Mouse (Mus musculus) stomach, embryonic 14.5 days (tissue): ENCODE data around the gene Dst. TPM values are rescaled to one million over a fixed set of nuclear protein-coding genes. Genes with fewer than 3 reads are reported as not detected.

ENCODE experiments used
- ATAC-seq: fragments of 200-750 bp; cut with Nextera tagmentation; 2 replicates; pipeline ENCODE4 v1.8.0; 2017; ENCODE audit warnings: low read depth, moderate TSS enrichment; ENCODE audit not compliant: insufficient number of reproducible peaks, insufficient read depth, low FRiP score
- H3K27ac ChIP-seq: fragments of 300-500 bp; sonication (generic); 2 replicates; pipeline ENCODE4 v1.5.1; 2014; ENCODE audit warnings: mild to moderate bottlenecking, low read length, moderate library complexity, mixed read lengths
- H3K27me3 ChIP-seq: fragments of 300-500 bp; sonication (generic); 2 replicates; pipeline ENCODE4 v1.6.1; 2014; ENCODE audit warnings: low read length, control low read depth, mixed read lengths; ENCODE audit not compliant: control insufficient read depth, insufficient read depth
- H3K36me3 ChIP-seq: fragments of 300-500 bp; sonication (generic); 2 replicates; pipeline ENCODE4 v1.6.1; 2014; ENCODE audit warnings: mild to moderate bottlenecking, control low read depth, low read length, moderate library complexity, mixed read lengths; ENCODE audit not compliant: control insufficient read depth, insufficient read depth
- H3K4me1 ChIP-seq: fragments of 300-500 bp; sonication (generic); 2 replicates; pipeline ENCODE4 v1.6.1; 2014; ENCODE audit warnings: low read length, control low read depth, mixed read lengths; ENCODE audit not compliant: control insufficient read depth, insufficient read depth
- H3K4me2 ChIP-seq: fragments of 300-500 bp; sonication (generic); replicated peaks from 2 replicates; pipeline ENCODE4 v1.6.1; 2014; ENCODE audit warnings: low read depth, low read length, control low read depth
- H3K4me3 ChIP-seq: fragments of 300-500 bp; sonication (generic); 2 replicates; pipeline ENCODE4 v1.5.1; 2014; ENCODE audit warnings: low read depth, low read length, control low read depth
- H3K9ac ChIP-seq: fragments of 300-500 bp; sonication (generic); replicated peaks from 2 replicates; pipeline ENCODE4 v1.6.1; 2014; ENCODE audit warnings: low read depth, mild to moderate bottlenecking, control low read depth, low read length, moderate library complexity, mixed read lengths
- H3K9me3 ChIP-seq: fragments of 300-500 bp; sonication (generic); 2 replicates; pipeline ENCODE4 v1.6.1; 2016; ENCODE audit warnings: low read depth, low read length, control low read depth; ENCODE audit not compliant: control insufficient read depth
- WGBS: fragments of 180-500 bp; shearing (Covaris S2); extraction: QIAGEN DNeasy Blood & Tissue Kit; methylation state at CpG from one replicate; pipeline ENCODE4 v1.1.7; 2014; 5-methylcytosine and 5-hydroxymethylcytosine counted together
- polyA plus RNA-seq: library from polyadenylated mRNA; unstranded; fragments of >200 nt; fragmentation: Nextera tagmentation; extraction: Ambion mirVana; gene quantifications from 2 replicates; pipeline ENCODE4 v1.2.1, GENCODE M21; 2014

Dst gene
- polyA plus RNA-seq, 1 experiment from 2014 or later = 42.0 TPM

GRCm38 (mm10) chr1:33969910-33970309, 61.9 kb downstream of the Dst start:
- 42% methylated on average over 2 of the region's 2 CpGs for WGBS
- Histone ChIP-seq H3K27me3 (no peaks in the 10 kb centered on the region), H3K36me3 (no peaks in the 10 kb centered on the region), H3K4me3 (no peak overlapping the region), H3K27ac (no peak overlapping the region), H3K4me1 (no peaks in the 10 kb centered on the region), H3K4me2 (no peak overlapping the region), H3K9me3 (no peaks in the 10 kb centered on the region), H3K9ac (no peak overlapping the region)
- ATAC-seq = no peak

- WGBS = 86% methylated on average over 11 of the region's 11 CpGs
- no peaks in the 10 kb centered on the region for H3K36me3 ChIP-seq
- H3K4me2 ChIP-seq = no peak overlapping the region
- no peaks in the 10 kb centered on the region for H3K9me3 ChIP-seq
- no peak for ATAC-seq
- H3K9ac ChIP-seq = no peak overlapping the region
- H3K4me3 ChIP-seq = no peak overlapping the region
- no peaks in the 10 kb centered on the region for H3K27me3 ChIP-seq
- H3K4me1 ChIP-seq = no peaks in the 10 kb centered on the region
- H3K27ac ChIP-seq = no peak overlapping the region
Observed at GRCm38 (mm10) chr1:33974401-33974800, 66.4 kb downstream of the Dst start.

GRCm38 (mm10) chr1:33975333-33975732, 67.3 kb downstream of the Dst start:
- 79% methylated on average over 4 of the region's 4 CpGs for WGBS
- H3K4me1 ChIP-seq = no peaks in the 10 kb centered on the region
- no peak overlapping the region for H3K4me2 ChIP-seq
- H3K27ac ChIP-seq = no peak overlapping the region
- H3K4me3 ChIP-seq = no peak overlapping the region
- H3K36me3 ChIP-seq = no peaks in the 10 kb centered on the region
- no peaks in the 10 kb centered on the region for H3K27me3 ChIP-seq
- ATAC-seq = no peak
- no peaks in the 10 kb centered on the region for H3K9me3 ChIP-seq
- no peak overlapping the region for H3K9ac ChIP-seq

- no peak overlapping the region for H3K4me2 ChIP-seq
- no peaks in the 10 kb centered on the region for H3K36me3 ChIP-seq
- H3K4me3 ChIP-seq = no peak overlapping the region
- ATAC-seq = no peak
- 91% methylated on average over 6 of the region's 6 CpGs for WGBS
- no peaks in the 10 kb centered on the region for H3K9me3 ChIP-seq
- H3K27me3 ChIP-seq = no peaks in the 10 kb centered on the region
- H3K9ac ChIP-seq = no peak overlapping the region
- H3K27ac ChIP-seq = no peak overlapping the region
- H3K4me1 ChIP-seq = no peaks in the 10 kb centered on the region
Observed at GRCm38 (mm10) chr1:33977832-33978231, 69.8 kb downstream of the Dst start.

- H3K4me3 ChIP-seq = no peak overlapping the region
- H3K4me2 ChIP-seq = no peak overlapping the region
- WGBS = 90% methylated on average over 12 of the region's 12 CpGs
- H3K9ac ChIP-seq = no peak overlapping the region
- no peak overlapping the region for H3K27ac ChIP-seq
- H3K27me3 ChIP-seq = no peaks in the 10 kb centered on the region
- no peaks in the 10 kb centered on the region for H3K4me1 ChIP-seq
- no peaks in the 10 kb centered on the region for H3K36me3 ChIP-seq
- H3K9me3 ChIP-seq = no peaks in the 10 kb centered on the region
- ATAC-seq = no peak
Observed at GRCm38 (mm10) chr1:33980420-33980819, 72.4 kb downstream of the Dst start.

- H3K27me3 ChIP-seq = no peaks in the 10 kb centered on the region
- ATAC-seq = no peak
- no peak overlapping the region for H3K27ac ChIP-seq
- no peak overlapping the region for H3K9ac ChIP-seq
- no peak overlapping the region for H3K4me3 ChIP-seq
- no peaks in the 10 kb centered on the region for H3K9me3 ChIP-seq
- H3K4me2 ChIP-seq = no peak overlapping the region
- no peaks in the 10 kb centered on the region for H3K4me1 ChIP-seq
- WGBS = 77% methylated on average over 12 of the region's 13 CpGs
- no peaks in the 10 kb centered on the region for H3K36me3 ChIP-seq
Observed at GRCm38 (mm10) chr1:33989643-33990042, 81.6 kb downstream of the Dst start.

- Histone ChIP-seq H3K4me2 (no peak overlapping the region), H3K9ac (no peak overlapping the region), H3K9me3 (no peaks in the 10 kb centered on the region), H3K4me1 (no peaks in the 10 kb centered on the region), H3K27me3 (no peaks in the 10 kb centered on the region), H3K4me3 (no peak overlapping the region), H3K36me3 (no peaks in the 10 kb centered on the region), H3K27ac (no peak overlapping the region)
- 83% methylated on average over 6 of the region's 6 CpGs for WGBS
- no peak for ATAC-seq
Observed at GRCm38 (mm10) chr1:33991067-33991466, 83.0 kb downstream of the Dst start.

GRCm38 (mm10) chr1:33992810-33993209, 84.8 kb downstream of the Dst start:
- no peaks in the 10 kb centered on the region for H3K4me1 ChIP-seq
- no peak overlapping the region for H3K4me2 ChIP-seq
- 75% methylated on average over 11 of the region's 11 CpGs for WGBS
- H3K27me3 ChIP-seq = no peaks in the 10 kb centered on the region
- no peak for ATAC-seq
- H3K36me3 ChIP-seq = no peaks in the 10 kb centered on the region
- no peak overlapping the region for H3K27ac ChIP-seq
- H3K9ac ChIP-seq = no peak overlapping the region
- no peaks in the 10 kb centered on the region for H3K9me3 ChIP-seq
- H3K4me3 ChIP-seq = no peak overlapping the region

GRCm38 (mm10) chr1:33994201-33994600, 86.2 kb downstream of the Dst start:
- H3K36me3 ChIP-seq = no peaks in the 10 kb centered on the region
- no peak overlapping the region for H3K4me3 ChIP-seq
- no peaks in the 10 kb centered on the region for H3K4me1 ChIP-seq
- no peak overlapping the region for H3K27ac ChIP-seq
- no peak for ATAC-seq
- no peak overlapping the region for H3K9ac ChIP-seq
- no peaks in the 10 kb centered on the region for H3K9me3 ChIP-seq
- H3K4me2 ChIP-seq = no peak overlapping the region
- H3K27me3 ChIP-seq = no peaks in the 10 kb centered on the region
- WGBS = 48% methylated on average over 9 of the region's 9 CpGs
